Mouse (Mus musculus) lung, postnatal 0 days (tissue): ENCODE data around the gene Lrrc3b. TPM values are rescaled to one million over a fixed set of nuclear protein-coding genes. Genes with fewer than 3 reads are reported as not detected.

Experiments used
- ATAC-seq: fragments of 200-750 bp; cut with Nextera tagmentation; 2 replicates; pipeline ENCODE4 v1.8.0; 2017; ENCODE audit warnings: moderate library complexity
- DNase-seq: peaks from one replicate; pipeline ENCODE4 v3.0.0-alpha.2; 2016; ENCODE audit warnings: low spot score
- H3K27ac ChIP-seq: fragments of 300-500 bp; sonication (generic); 2 replicates; pipeline ENCODE4 v1.5.1; 2014; ENCODE audit warnings: antibody characterized with exemption, mild to moderate bottlenecking, low read length, mixed read lengths
- H3K27me3 ChIP-seq: fragments of 300-500 bp; sonication (generic); replicated peaks from 2 replicates; pipeline ENCODE4 v1.6.1; 2014; ENCODE audit warnings: low read length, mixed read lengths; ENCODE audit not compliant: insufficient read depth
- H3K36me3 ChIP-seq: fragments of 300-500 bp; sonication (generic); 2 replicates; pipeline ENCODE4 v1.6.1; 2014; ENCODE audit warnings: low read length, mixed read lengths; ENCODE audit not compliant: insufficient read depth
- H3K4me1 ChIP-seq: fragments of 300-500 bp; sonication (generic); 2 replicates; pipeline ENCODE4 v1.6.1; 2014; ENCODE audit warnings: antibody characterized with exemption, low read depth, low read length, mixed read lengths; ENCODE audit not compliant: insufficient read depth
- H3K4me2 ChIP-seq: fragments of 300-500 bp; sonication (generic); replicated peaks from 2 replicates; pipeline ENCODE4 v1.6.1; 2014; ENCODE audit warnings: low read depth, mild to moderate bottlenecking, low read length, moderate library complexity, mixed read lengths
- H3K4me3 ChIP-seq: fragments of 300-500 bp; sonication (generic); 2 replicates; pipeline ENCODE4 v1.5.1; 2014; ENCODE audit warnings: low read depth, low read length
- H3K9ac ChIP-seq: fragments of 300-500 bp; sonication (generic); replicated peaks from 2 replicates; pipeline ENCODE4 v1.6.1; 2014; ENCODE audit warnings: low read depth, mild to moderate bottlenecking
- H3K9me3 ChIP-seq: fragments of 300-500 bp; sonication (generic); 2 replicates; pipeline ENCODE4 v1.6.1; 2016; ENCODE audit warnings: low read length, mixed read lengths
- CTCF ChIP-seq: IDR thresholded peaks from 2 replicates; pipeline ENCODE4 v1.5.1; 2016; ENCODE audit warnings: antibody characterized with exemption, mild to moderate bottlenecking
- EP300 ChIP-seq: IDR thresholded peaks from 2 replicates; pipeline ENCODE4 v1.6.1; 2016; ENCODE audit warnings: antibody characterized with exemption, mild to moderate bottlenecking, control low read depth
- WGBS: fragments of 180-500 bp; shearing (Covaris S2); extraction: QIAGEN DNeasy Blood & Tissue Kit; methylation state at CpG from one replicate; pipeline ENCODE4 v1.1.7; 2014; 5-methylcytosine and 5-hydroxymethylcytosine counted together
- polyA plus RNA-seq: library from polyadenylated mRNA; unstranded; fragments of >200 nt; fragmentation: Nextera tagmentation; extraction: Ambion mirVana; gene quantifications from 2 replicates; pipeline ENCODE4 v1.2.1, GENCODE M21; 2015

Lrrc3b gene
- polyA plus RNA-seq, 1 experiment from 2014 or later = 0.79 TPM

GRCm38 (mm10) chr14:15421624-15422023 is 17.2 kb downstream of the Lrrc3b start:
- no peak for ATAC-seq
- Histone ChIP-seq H3K9me3 (no peaks in the 10 kb centered on the region), H3K9ac (no peak overlapping the region), H3K4me1 (no peaks in the 10 kb centered on the region), H3K4me3 (no peak overlapping the region), H3K27ac (no peak overlapping the region), H3K36me3 (no peaks in the 10 kb centered on the region), H3K27me3 (no peaks in the 10 kb centered on the region), H3K4me2 (no peak overlapping the region)
- DNase-seq = no peak
- TF ChIP-seq CTCF (no peak), EP300 (no peak)
- 73% methylated on average over 1 of the region's 1 CpGs for WGBS

- Histone ChIP-seq H3K4me1 (no peaks in the 10 kb centered on the region), H3K4me2 (no peak overlapping the region), H3K9ac (no peak overlapping the region), H3K27ac (no peak overlapping the region), H3K36me3 (no peaks in the 10 kb centered on the region), H3K4me3 (no peak overlapping the region), H3K9me3 (no peaks in the 10 kb centered on the region), H3K27me3 (no peaks in the 10 kb centered on the region)
- DNase-seq (no peak), ATAC-seq (no peak)
- 73% methylated on average over 8 of the region's 8 CpGs for WGBS
- TF ChIP-seq EP300 (no peak), CTCF (no peak)
These were observed 27.9 kb downstream of the Lrrc3b start for GRCm38 (mm10) chr14:15410686-15411534.

GRCm38 (mm10) chr14:15385536-15385935 is 53.3 kb downstream of the Lrrc3b start:
- 64% methylated on average over 2 of the region's 2 CpGs for WGBS
- H3K4me3 ChIP-seq = no peak overlapping the region
- H3K4me2 ChIP-seq = no peak overlapping the region
- DNase-seq = no peak
- no peaks in the 10 kb centered on the region for H3K4me1 ChIP-seq
- H3K9ac ChIP-seq = no peak overlapping the region
- H3K9me3 ChIP-seq = no peaks in the 10 kb centered on the region
- no peaks in the 10 kb centered on the region for H3K27me3 ChIP-seq
- no peak overlapping the region for H3K27ac ChIP-seq
- no peaks in the 10 kb centered on the region for H3K36me3 ChIP-seq
- no peak for TF ChIP-seq CTCF
- TF ChIP-seq EP300 = no peak
- no peak for ATAC-seq

GRCm38 (mm10) chr14:15384972-15385371 is 53.8 kb downstream of the Lrrc3b start:
- Histone ChIP-seq H3K9me3 (no peaks in the 10 kb centered on the region), H3K4me1 (no peaks in the 10 kb centered on the region), H3K27me3 (no peaks in the 10 kb centered on the region), H3K27ac (no peak overlapping the region), H3K4me2 (no peak overlapping the region), H3K4me3 (no peak overlapping the region), H3K36me3 (no peaks in the 10 kb centered on the region), H3K9ac (no peak overlapping the region)
- TF ChIP-seq CTCF = no peak
- no peak for TF ChIP-seq EP300
- WGBS = 72% methylated on average over 2 of the region's 2 CpGs
- ATAC-seq (no peak), DNase-seq (no peak)

GRCm38 (mm10) chr14:15384532-15384931 is 54.3 kb downstream of the Lrrc3b start:
- Histone ChIP-seq H3K4me2 (no peak overlapping the region), H3K9me3 (no peaks in the 10 kb centered on the region), H3K9ac (no peak overlapping the region), H3K27ac (no peak overlapping the region), H3K4me1 (no peaks in the 10 kb centered on the region), H3K36me3 (no peaks in the 10 kb centered on the region), H3K27me3 (no peaks in the 10 kb centered on the region), H3K4me3 (no peak overlapping the region)
- TF ChIP-seq CTCF (no peak), EP300 (no peak)
- ATAC-seq (no peak), DNase-seq (no peak)
- WGBS = 36% methylated on average over 5 of the region's 5 CpGs

- H3K27ac ChIP-seq = no peak overlapping the region
- H3K9ac ChIP-seq = no peak overlapping the region
- 43% methylated on average over 2 of the region's 2 CpGs for WGBS
- no peak overlapping the region for H3K4me3 ChIP-seq
- ATAC-seq = no peak
- no peaks in the 10 kb centered on the region for H3K9me3 ChIP-seq
- no peaks in the 10 kb centered on the region for H3K27me3 ChIP-seq
- TF ChIP-seq EP300 = no peak
- TF ChIP-seq CTCF = no peak
- no peak for DNase-seq
- H3K36me3 ChIP-seq = no peaks in the 10 kb centered on the region
- no peak overlapping the region for H3K4me2 ChIP-seq
- no peaks in the 10 kb centered on the region for H3K4me1 ChIP-seq
These were observed 55.7 kb downstream of the Lrrc3b start for GRCm38 (mm10) chr14:15383133-15383532.
